Mouse (Mus musculus): ENCODE results near the gene Shf. TPM values are rescaled to one million over a fixed set of nuclear protein-coding genes. Genes with fewer than 3 reads are reported as not detected.

Gene Shf
- polyA plus RNA-seq, 1 experiment from 2014 or later, result 11.7 TPM

DNA sequence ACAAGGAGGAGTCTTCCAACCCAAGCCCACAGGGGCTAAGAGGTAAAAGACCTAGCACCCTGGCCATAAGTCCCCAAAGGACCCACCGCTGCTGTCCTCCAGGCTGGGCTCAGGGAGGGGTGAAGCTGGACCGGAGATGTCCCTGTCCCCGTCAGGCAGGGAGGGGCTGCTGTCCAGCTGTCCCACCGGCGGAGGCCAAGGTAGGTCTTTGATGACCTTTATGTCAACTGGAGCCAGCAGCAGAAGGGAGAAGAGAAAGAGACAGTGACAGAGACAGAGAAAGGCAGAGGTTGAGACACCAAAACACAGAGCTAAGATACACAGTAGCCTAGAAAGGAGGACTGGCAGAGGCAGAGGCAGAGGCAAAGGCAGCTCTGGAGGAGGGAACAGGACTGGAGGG, 13.6 kb downstream of the Shf start:
- Histone ChIP-seq H3K27ac (ENCODE audit: low read depth, low read length) (no peak overlapping the region), H3K27me3 (ENCODE audit: control insufficient read depth, insufficient read depth, low read length) (no peaks in the 10 kb centered on the region), H3K9me3 (ENCODE audit: control insufficient read depth, low read length) (no peaks in the 10 kb centered on the region), H3K36me3 (ENCODE audit: control insufficient read depth, insufficient read depth, low read length) (0 out of 2 replicates have a peak, but pooled peaks cover 2% of the 10 kb centered on the region), H3K4me1 (replicated peaks; ENCODE audit: control insufficient read depth, insufficient read depth, low read length) (0 out of 2 replicates have a peak, but pooled peaks cover 8% of the 10 kb centered on the region), H3K9ac (ENCODE audit: low read depth, low read length) (no peak overlapping the region), H3K4me2 (replicated peaks; ENCODE audit: low read depth, low read length) (no peak overlapping the region), H3K4me3 (ENCODE audit: low read depth, low read length) (no peak overlapping the region)
- ATAC-seq (ENCODE audit: low FRiP score), result no peak
- 88% methylated on average over 5 of the region's 5 CpGs for WGBS
- no peak for DNase-seq (ENCODE audit: low spot score)

DNA sequence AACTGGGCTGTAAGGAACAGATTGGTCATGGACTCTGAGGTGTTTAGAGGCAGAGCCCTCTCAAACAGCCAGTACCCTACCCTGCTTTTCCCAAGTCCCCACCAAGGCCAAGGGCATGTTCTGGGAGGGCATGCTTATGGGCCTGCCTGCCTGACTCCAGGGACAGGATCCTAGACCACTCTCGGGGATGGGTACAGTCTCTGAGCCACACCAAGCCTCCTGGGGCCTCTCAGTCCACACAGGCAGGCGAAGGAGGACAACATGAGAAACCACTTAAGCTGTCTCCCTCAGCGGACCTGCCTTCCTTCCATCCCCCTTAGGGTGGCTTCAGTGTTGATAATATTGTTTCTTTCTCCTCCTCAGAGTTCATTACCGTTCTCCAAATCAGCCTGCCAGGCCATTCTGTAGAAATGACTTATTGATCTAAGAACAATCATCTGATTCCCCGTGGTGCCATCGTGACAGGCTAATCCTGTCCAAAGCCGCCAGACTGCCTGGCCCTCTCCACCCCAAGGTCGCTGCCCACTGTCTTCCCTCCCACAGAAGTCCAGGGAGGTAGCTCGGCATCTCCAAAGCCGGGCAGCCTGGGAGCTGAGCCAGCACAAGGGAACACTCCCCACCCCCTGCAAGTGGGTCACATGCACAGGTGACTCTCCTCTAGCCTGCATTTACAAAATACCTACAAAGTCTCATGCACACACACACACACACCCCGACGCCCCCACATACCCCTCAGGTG, 14.6 kb downstream of the Shf start:
- Histone ChIP-seq H3K4me3 (ENCODE audit: low read depth, low read length) (no peak overlapping the region), H3K36me3 (ENCODE audit: control insufficient read depth, insufficient read depth, low read length) (no peaks in the 10 kb centered on the region), H3K27ac (ENCODE audit: low read depth, low read length) (peak overlapping the region; percentile 56; the same call in 1 of the 2 replicates), H3K9ac (ENCODE audit: low read depth, low read length) (no peak overlapping the region), H3K27me3 (ENCODE audit: control insufficient read depth, insufficient read depth, low read length) (no peaks in the 10 kb centered on the region), H3K4me1 (replicated peaks; ENCODE audit: control insufficient read depth, insufficient read depth, low read length) (peaks cover 12% of the 10 kb centered on the region; the same call in 1 of the 2 replicates), H3K9me3 (ENCODE audit: control insufficient read depth, low read length) (no peaks in the 10 kb centered on the region), H3K4me2 (replicated peaks; ENCODE audit: low read depth, low read length) (no peak overlapping the region)
- WGBS, result 61% methylated on average over 12 of the region's 12 CpGs
- no peak for DNase-seq (ENCODE audit: low spot score)
- ATAC-seq (ENCODE audit: low FRiP score), result no peak

DNA sequence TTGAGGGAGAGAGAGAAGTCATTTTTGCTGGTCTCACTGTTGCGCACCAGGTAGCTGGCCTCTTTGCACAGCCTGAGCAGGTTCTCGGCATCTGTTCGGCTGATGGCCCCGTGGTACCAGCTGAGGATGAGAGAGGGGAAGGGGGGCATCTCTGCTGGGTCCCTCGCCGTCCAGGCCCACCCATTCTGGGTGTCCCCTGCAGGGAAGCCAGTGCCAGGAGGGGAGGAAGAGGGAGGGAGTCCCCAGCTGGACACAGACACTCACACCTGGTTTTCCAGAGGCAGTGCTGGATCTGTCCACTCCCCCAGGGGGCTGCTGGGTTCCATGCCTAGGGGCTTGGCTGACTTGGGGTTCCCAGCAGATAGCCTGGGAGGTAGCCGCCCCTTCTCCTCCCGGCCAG, 15.2 kb downstream of the Shf start:
- peak overlapping the region; percentile 56; the same call in 1 of the 2 replicates for H3K27ac ChIP-seq (ENCODE audit: low read depth, low read length)
- H3K4me2 ChIP-seq (replicated peaks; ENCODE audit: low read depth, low read length), result no peak overlapping the region
- no peak for DNase-seq (ENCODE audit: low spot score)
- H3K9me3 ChIP-seq (ENCODE audit: control insufficient read depth, low read length), result no peaks in the 10 kb centered on the region
- H3K4me3 ChIP-seq (ENCODE audit: low read depth, low read length), result no peak overlapping the region
- WGBS, result 93% methylated on average over 8 of the region's 8 CpGs
- H3K9ac ChIP-seq (ENCODE audit: low read depth, low read length), result no peak overlapping the region
- no peak for ATAC-seq (ENCODE audit: low FRiP score)
- H3K27me3 ChIP-seq (ENCODE audit: control insufficient read depth, insufficient read depth, low read length), result no peaks in the 10 kb centered on the region
- no peaks in the 10 kb centered on the region for H3K36me3 ChIP-seq (ENCODE audit: control insufficient read depth, insufficient read depth, low read length)
- peaks cover 13% of the 10 kb centered on the region; the same call in 1 of the 2 replicates for H3K4me1 ChIP-seq (replicated peaks; ENCODE audit: control insufficient read depth, insufficient read depth, low read length)

DNA sequence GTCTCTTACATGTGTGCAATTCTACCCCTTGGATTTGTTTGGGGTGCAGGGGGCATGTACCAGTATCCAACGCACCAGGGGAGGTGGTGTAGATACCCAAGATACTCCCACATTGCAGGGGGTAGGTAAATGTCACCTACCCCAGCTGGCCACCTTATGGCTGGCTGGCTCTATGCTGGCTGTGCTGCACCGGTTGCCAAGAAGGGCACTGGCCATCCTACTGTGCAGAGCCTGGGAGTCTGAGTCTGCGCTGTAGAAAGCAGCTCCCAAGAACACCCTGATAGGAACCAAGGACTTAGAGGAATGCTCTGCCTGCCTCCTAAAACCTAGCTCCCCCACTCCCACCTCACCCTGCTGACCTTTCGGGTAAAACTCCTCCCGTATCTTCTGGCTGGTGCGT, 16.0 kb downstream of the Shf start:
- Histone ChIP-seq H3K9me3 (ENCODE audit: control insufficient read depth, low read length) (no peaks in the 10 kb centered on the region), H3K27me3 (ENCODE audit: control insufficient read depth, insufficient read depth, low read length) (no peaks in the 10 kb centered on the region), H3K4me2 (replicated peaks; ENCODE audit: low read depth, low read length) (no peak overlapping the region), H3K27ac (ENCODE audit: low read depth, low read length) (peak overlapping the region; percentile 38; the same call in 1 of the 2 replicates), H3K9ac (ENCODE audit: low read depth, low read length) (no peak overlapping the region), H3K4me3 (ENCODE audit: low read depth, low read length) (no peak overlapping the region), H3K36me3 (ENCODE audit: control insufficient read depth, insufficient read depth, low read length) (no peaks in the 10 kb centered on the region), H3K4me1 (replicated peaks; ENCODE audit: control insufficient read depth, insufficient read depth, low read length) (peaks cover 15% of the 10 kb centered on the region; the same call in 1 of the 2 replicates)
- WGBS, result 84% methylated on average over 6 of the region's 6 CpGs
- ATAC-seq (ENCODE audit: low FRiP score), result no peak
- no peak for DNase-seq (ENCODE audit: low spot score)

DNA sequence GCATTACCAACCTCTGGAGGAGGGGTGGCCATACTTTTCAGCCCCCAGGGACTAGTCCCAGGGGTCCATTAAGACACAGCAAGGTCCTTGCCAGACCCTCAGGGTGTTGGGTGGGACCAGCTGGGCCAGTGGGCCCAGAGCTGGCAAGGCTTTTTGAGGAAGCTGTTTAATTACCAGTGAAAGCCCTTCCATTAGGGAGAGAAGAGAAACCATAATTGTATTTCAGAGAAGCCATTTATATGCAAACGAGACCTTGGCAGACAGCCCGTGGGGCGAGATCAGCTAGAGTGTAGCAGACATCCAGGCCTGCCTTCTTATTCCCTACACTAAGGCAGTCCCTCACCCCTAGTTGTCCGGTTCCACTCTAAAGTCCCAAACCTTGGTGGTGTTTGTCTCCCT, 17.0 kb downstream of the Shf start:
- no peak overlapping the region for H3K9ac ChIP-seq (ENCODE audit: low read depth, low read length)
- H3K4me3 ChIP-seq (ENCODE audit: low read depth, low read length), result no peak overlapping the region
- H3K27me3 ChIP-seq (ENCODE audit: control insufficient read depth, insufficient read depth, low read length), result no peaks in the 10 kb centered on the region
- 42% methylated on average over 4 of the region's 4 CpGs for WGBS
- H3K27ac ChIP-seq (ENCODE audit: low read depth, low read length), result peak overlapping the region; percentile 65
- H3K9me3 ChIP-seq (ENCODE audit: control insufficient read depth, low read length), result no peaks in the 10 kb centered on the region
- no peak overlapping the region for H3K4me2 ChIP-seq (replicated peaks; ENCODE audit: low read depth, low read length)
- peaks cover 16% of the 10 kb centered on the region; the same call in 1 of the 2 replicates for H3K4me1 ChIP-seq (replicated peaks; ENCODE audit: control insufficient read depth, insufficient read depth, low read length)
- no peaks in the 10 kb centered on the region for H3K36me3 ChIP-seq (ENCODE audit: control insufficient read depth, insufficient read depth, low read length)
- DNase-seq (ENCODE audit: low spot score) (peak; percentile 37), ATAC-seq (ENCODE audit: low FRiP score) (peak; percentile 24; the same call in 1 of the 2 replicates)

DNA sequence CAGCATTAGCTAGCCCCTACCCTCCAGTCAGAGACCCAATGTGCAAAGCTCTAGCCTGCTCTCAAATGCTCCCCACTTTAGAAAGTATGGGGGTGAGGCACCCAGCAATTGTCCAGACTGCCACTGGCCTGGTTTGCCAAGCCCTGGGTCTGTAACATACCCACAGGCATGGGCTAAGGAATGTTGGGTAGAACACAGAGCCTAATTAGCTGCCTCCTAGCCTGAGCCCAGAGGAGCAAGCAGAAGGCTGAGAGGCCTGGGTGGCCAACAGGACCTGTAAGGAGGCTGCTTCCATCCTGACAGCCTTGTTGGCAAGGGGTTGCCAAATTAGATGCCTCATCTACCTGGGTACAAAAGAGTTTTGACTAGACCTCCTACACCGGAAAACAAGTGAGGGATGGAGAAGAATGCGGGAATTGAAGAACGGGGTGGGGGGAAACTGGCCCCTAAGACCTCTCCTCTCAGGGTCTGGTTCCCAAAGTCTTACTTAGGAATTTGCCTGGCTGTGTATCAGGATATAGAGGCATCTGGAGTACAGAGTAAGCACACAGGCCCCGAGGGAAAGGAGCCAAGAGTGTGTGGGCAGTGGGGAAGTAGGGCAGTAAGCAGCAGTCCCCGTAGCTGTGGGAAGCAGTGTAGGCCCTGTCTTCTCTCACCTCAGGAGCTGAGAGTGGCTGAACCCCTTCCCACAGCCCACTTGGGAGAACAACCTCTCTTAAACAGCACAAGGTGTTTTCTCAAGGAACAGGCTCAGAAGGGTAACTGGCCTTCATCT, 17.6 kb downstream of the Shf start:
- Histone ChIP-seq H3K27ac (ENCODE audit: low read depth, low read length) (peak overlapping the region; percentile 65), H3K4me1 (replicated peaks; ENCODE audit: control insufficient read depth, insufficient read depth, low read length) (peaks cover 16% of the 10 kb centered on the region; the same call in 1 of the 2 replicates), H3K9me3 (ENCODE audit: control insufficient read depth, low read length) (no peaks in the 10 kb centered on the region), H3K9ac (ENCODE audit: low read depth, low read length) (no peak overlapping the region), H3K4me3 (ENCODE audit: low read depth, low read length) (no peak overlapping the region), H3K36me3 (ENCODE audit: control insufficient read depth, insufficient read depth, low read length) (no peaks in the 10 kb centered on the region), H3K4me2 (replicated peaks; ENCODE audit: low read depth, low read length) (no peak overlapping the region), H3K27me3 (ENCODE audit: control insufficient read depth, insufficient read depth, low read length) (no peaks in the 10 kb centered on the region)
- 80% methylated on average over 5 of the region's 5 CpGs for WGBS
- DNase-seq (ENCODE audit: low spot score) (no peak), ATAC-seq (ENCODE audit: low FRiP score) (no peak)

DNA sequence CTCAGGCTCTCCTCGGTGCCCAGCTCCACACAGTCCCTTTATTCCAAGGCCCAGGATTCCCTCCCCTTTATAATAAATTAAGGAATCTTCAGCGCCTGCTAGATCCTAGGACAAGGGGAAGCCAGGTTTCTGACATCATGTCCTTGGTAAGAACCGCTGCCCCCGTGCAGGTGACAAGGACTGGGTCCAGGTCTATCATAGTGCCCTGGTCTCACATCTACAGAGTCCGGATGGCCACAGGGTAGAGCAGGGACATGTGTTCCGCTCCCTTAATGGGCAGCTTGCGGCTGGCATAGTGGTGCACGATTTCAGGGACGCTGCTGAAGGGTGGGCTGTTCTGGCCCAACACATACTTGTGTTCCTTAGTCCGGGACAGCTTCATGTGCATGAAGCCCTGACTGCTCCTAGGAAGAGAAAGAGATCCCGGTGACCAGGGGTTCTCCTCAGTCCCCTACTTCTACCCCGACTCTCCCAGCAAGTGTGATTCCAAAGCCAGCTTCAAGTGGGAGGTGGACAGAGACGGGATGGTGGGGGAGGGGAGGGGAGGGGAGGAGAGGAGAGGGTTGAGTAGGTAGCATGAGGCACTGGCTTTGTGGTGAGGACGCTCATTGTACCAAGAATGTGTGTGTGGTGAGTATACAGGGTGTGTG, 19.7 kb downstream of the Shf start:
- peak overlapping the region; percentile 42 for H3K4me2 ChIP-seq (replicated peaks; ENCODE audit: low read depth, low read length)
- peak overlapping the region; percentile 43 for H3K4me3 ChIP-seq (ENCODE audit: low read depth, low read length)
- WGBS, result 6% methylated on average over 14 of the region's 14 CpGs
- no peaks in the 10 kb centered on the region for H3K36me3 ChIP-seq (ENCODE audit: control insufficient read depth, insufficient read depth, low read length)
- peaks cover 16% of the 10 kb centered on the region; the same call in 1 of the 2 replicates for H3K4me1 ChIP-seq (replicated peaks; ENCODE audit: control insufficient read depth, insufficient read depth, low read length)
- H3K9ac ChIP-seq (ENCODE audit: low read depth, low read length), result peak overlapping the region; percentile 62
- peak overlapping the region; percentile 98 for H3K27ac ChIP-seq (ENCODE audit: low read depth, low read length)
- ATAC-seq (ENCODE audit: low FRiP score) (peak; percentile 53), DNase-seq (ENCODE audit: low spot score) (no peak)
- no peaks in the 10 kb centered on the region for H3K27me3 ChIP-seq (ENCODE audit: control insufficient read depth, insufficient read depth, low read length)
- H3K9me3 ChIP-seq (ENCODE audit: control insufficient read depth, low read length), result no peaks in the 10 kb centered on the region

DNA sequence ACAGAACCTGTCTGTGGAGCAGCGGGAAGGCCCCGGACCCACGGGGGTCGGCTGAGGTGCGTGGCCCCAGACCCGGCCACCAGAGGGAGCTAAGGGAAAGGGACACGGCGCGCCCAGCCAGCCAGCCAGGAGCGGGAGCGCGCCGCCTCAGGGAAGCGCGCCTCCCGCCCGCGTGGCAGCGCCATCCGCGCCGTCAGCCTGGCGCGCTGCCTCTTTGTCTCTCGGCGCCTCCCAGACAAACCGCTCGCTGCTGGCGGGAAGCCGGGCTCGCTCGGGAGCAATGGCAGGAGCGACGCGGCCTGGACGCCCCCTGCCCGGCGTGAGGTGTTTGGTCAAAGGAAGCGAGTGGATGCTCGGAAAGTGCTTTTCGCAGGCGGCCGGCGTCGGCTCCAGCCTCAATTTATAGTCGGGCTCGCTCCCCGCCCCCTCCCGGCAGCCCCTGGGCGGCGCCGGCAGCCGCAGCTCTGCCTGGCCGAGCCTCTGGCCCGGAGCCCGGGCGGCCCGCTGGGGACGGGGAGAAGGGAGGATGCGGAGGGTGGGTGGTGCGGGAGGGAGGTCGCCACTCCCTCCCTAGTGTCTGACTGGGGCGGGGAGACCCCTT, 20.3 kb downstream of the Shf start:
- peak overlapping the region; percentile 62 for H3K9ac ChIP-seq (ENCODE audit: low read depth, low read length)
- H3K9me3 ChIP-seq (ENCODE audit: control insufficient read depth, low read length), result no peaks in the 10 kb centered on the region
- no peaks in the 10 kb centered on the region for H3K36me3 ChIP-seq (ENCODE audit: control insufficient read depth, insufficient read depth, low read length)
- ATAC-seq (ENCODE audit: low FRiP score), result peak; percentile 87
- under 1% methylated on average over 29 of the region's 63 CpGs for WGBS
- H3K4me3 ChIP-seq (ENCODE audit: low read depth, low read length), result peak overlapping the region; percentile 43
- DNase-seq (ENCODE audit: low spot score), result peak; percentile 93
- H3K4me2 ChIP-seq (replicated peaks; ENCODE audit: low read depth, low read length), result peak overlapping the region; percentile 42
- H3K27me3 ChIP-seq (ENCODE audit: control insufficient read depth, insufficient read depth, low read length), result no peaks in the 10 kb centered on the region
- H3K27ac ChIP-seq (ENCODE audit: low read depth, low read length), result peak overlapping the region; percentile 98
- peaks cover 13% of the 10 kb centered on the region; the same call in 1 of the 2 replicates for H3K4me1 ChIP-seq (replicated peaks; ENCODE audit: control insufficient read depth, insufficient read depth, low read length)

Data from hindbrain, embryonic 11.5 days (tissue).